Mouse (Mus musculus) liver, embryonic 13.5 days (tissue): ENCODE measurements around the gene Usp42. TPM values are rescaled to one million over a fixed set of nuclear protein-coding genes. Genes with fewer than 3 reads are reported as not detected.

Experiments
- ATAC-seq: fragments of 200-750 bp; cut with Nextera tagmentation; 2 replicates; pipeline ENCODE4 v1.8.0; 2017; ENCODE audit warnings: low read depth, mild to moderate bottlenecking, moderate number of reproducible peaks, moderate library complexity
- DNase-seq: peaks from one replicate; pipeline ENCODE4 v3.0.0; 2022
- H3K27ac ChIP-seq: fragments of 300-500 bp; sonication (generic); 2 replicates; pipeline ENCODE4 v1.5.1; 2015; ENCODE audit warnings: moderate library complexity, mild to moderate bottlenecking, inconsistent platforms
- H3K27me3 ChIP-seq: fragments of 300-500 bp; sonication (generic); 2 replicates; pipeline ENCODE4 v1.6.1; 2015; ENCODE audit warnings: mild to moderate bottlenecking, inconsistent platforms
- H3K36me3 ChIP-seq: fragments of 300-500 bp; sonication (generic); 2 replicates; pipeline ENCODE4 v1.6.1; 2015; ENCODE audit warnings: mild to moderate bottlenecking, inconsistent platforms
- H3K4me1 ChIP-seq: fragments of 300-500 bp; sonication (generic); replicated peaks from 2 replicates; pipeline ENCODE4 v1.6.1; 2015; ENCODE audit warnings: inconsistent platforms
- H3K4me2 ChIP-seq: fragments of 300-500 bp; sonication (generic); 2 replicates; pipeline ENCODE4 v1.6.1; 2015; ENCODE audit warnings: inconsistent platforms, mild to moderate bottlenecking, moderate library complexity
- H3K4me3 ChIP-seq: fragments of 300-500 bp; sonication (generic); replicated peaks from 2 replicates; pipeline ENCODE4 v1.5.1; 2015; ENCODE audit warnings: mild to moderate bottlenecking, inconsistent platforms
- H3K9ac ChIP-seq: fragments of 300-500 bp; sonication (generic); 2 replicates; pipeline ENCODE4 v1.6.1; 2015; ENCODE audit warnings: mild to moderate bottlenecking, inconsistent platforms
- H3K9me3 ChIP-seq: fragments of 300-500 bp; sonication (generic); replicated peaks from 2 replicates; pipeline ENCODE4 v1.6.1; 2016; ENCODE audit warnings: inconsistent platforms
- WGBS: fragments of 180-500 bp; shearing (Covaris S2); methylation state at CpG from one replicate; pipeline ENCODE4 v1.1.7; 2015; ENCODE audit not compliant: insufficient replicate concordance; 5-methylcytosine and 5-hydroxymethylcytosine counted together
- polyA plus RNA-seq: library from polyadenylated mRNA; unstranded; fragments of >200 nt; fragmentation: Nextera tagmentation; extraction: Ambion mirVana; gene quantifications from 2 replicates; pipeline ENCODE4 v1.2.1, GENCODE M21; 2015

The Usp42 gene
- polyA plus RNA-seq, 1 experiment from 2014 or later: 4.4 TPM

- no peak overlapping the region for H3K4me3 ChIP-seq
- ATAC-seq (peak; percentile 63; the same call in 1 of the 2 replicates), DNase-seq (peak; percentile 40)
- H3K27me3 ChIP-seq: no peaks in the 10 kb centered on the region
- peaks cover 89% of the 10 kb centered on the region for H3K36me3 ChIP-seq
- 25% methylated on average over 7 of the region's 7 CpGs for WGBS
- no peak overlapping the region for H3K4me2 ChIP-seq
- peaks cover 7% of the 10 kb centered on the region for H3K4me1 ChIP-seq
- H3K27ac ChIP-seq: peak overlapping the region; percentile 20; the same call in 1 of the 2 replicates
- no peaks in the 10 kb centered on the region for H3K9me3 ChIP-seq
- no peak overlapping the region for H3K9ac ChIP-seq
Observed at GRCm38 (mm10) chr5:143711326-143711725, 20.8 kb downstream of the Usp42 start.

- no peak for DNase-seq
- Histone ChIP-seq H3K9me3 (no peaks in the 10 kb centered on the region), H3K36me3 (peaks cover 90% of the 10 kb centered on the region), H3K27me3 (no peaks in the 10 kb centered on the region), H3K9ac (no peak overlapping the region), H3K27ac (peak overlapping the region; percentile 66; the same call in 1 of the 2 replicates), H3K4me2 (no peak overlapping the region), H3K4me1 (peaks cover 36% of the 10 kb centered on the region), H3K4me3 (no peak overlapping the region)
- WGBS: 80% methylated on average over 7 of the region's 7 CpGs
- ATAC-seq: no peak
Observed at GRCm38 (mm10) chr5:143706822-143707200, 25.3 kb downstream of the Usp42 start.

GRCm38 (mm10) chr5:143706030-143706821 is 25.9 kb downstream of the Usp42 start:
- no peak overlapping the region for H3K4me2 ChIP-seq
- no peaks in the 10 kb centered on the region for H3K27me3 ChIP-seq
- H3K36me3 ChIP-seq: peaks cover 92% of the 10 kb centered on the region
- DNase-seq (no peak), ATAC-seq (peak; percentile 58)
- H3K9ac ChIP-seq: peak overlapping the region; percentile 47; the same call in 1 of the 2 replicates
- no peak overlapping the region for H3K4me3 ChIP-seq
- no peaks in the 10 kb centered on the region for H3K9me3 ChIP-seq
- peaks cover 42% of the 10 kb centered on the region for H3K4me1 ChIP-seq
- peak overlapping the region; percentile 66 for H3K27ac ChIP-seq
- 67% methylated on average over 9 of the region's 9 CpGs for WGBS

GRCm38 (mm10) chr5:143705659-143705982 is 26.5 kb downstream of the Usp42 start:
- H3K27me3 ChIP-seq: no peaks in the 10 kb centered on the region
- H3K27ac ChIP-seq: peak overlapping the region; percentile 66
- H3K4me3 ChIP-seq: no peak overlapping the region
- WGBS: 59% methylated on average over 1 of the region's 1 CpGs
- H3K36me3 ChIP-seq: peaks cover 95% of the 10 kb centered on the region
- peak overlapping the region; percentile 47; the same call in 1 of the 2 replicates for H3K9ac ChIP-seq
- ATAC-seq: no peak
- no peak for DNase-seq
- H3K4me2 ChIP-seq: no peak overlapping the region
- H3K9me3 ChIP-seq: no peaks in the 10 kb centered on the region
- H3K4me1 ChIP-seq: peaks cover 48% of the 10 kb centered on the region

GRCm38 (mm10) chr5:143704875-143705658 is 27.0 kb downstream of the Usp42 start:
- Histone ChIP-seq H3K4me1 (peaks cover 53% of the 10 kb centered on the region), H3K4me2 (no peak overlapping the region), H3K27me3 (no peaks in the 10 kb centered on the region), H3K4me3 (no peak overlapping the region), H3K36me3 (peaks cover 94% of the 10 kb centered on the region), H3K9ac (peak overlapping the region; percentile 47; the same call in 1 of the 2 replicates), H3K27ac (peak overlapping the region; percentile 66), H3K9me3 (no peaks in the 10 kb centered on the region)
- ATAC-seq (no peak), DNase-seq (no peak)
- WGBS: 80% methylated on average over 13 of the region's 13 CpGs

- H3K27me3 ChIP-seq: no peaks in the 10 kb centered on the region
- DNase-seq (no peak), ATAC-seq (no peak)
- peak overlapping the region; percentile 70 for H3K4me2 ChIP-seq
- H3K4me1 ChIP-seq: peaks cover 83% of the 10 kb centered on the region
- H3K27ac ChIP-seq: peak overlapping the region; percentile 94
- 89% methylated on average over 10 of the region's 10 CpGs for WGBS
- H3K36me3 ChIP-seq: peaks cover 89% of the 10 kb centered on the region
- no peaks in the 10 kb centered on the region for H3K9me3 ChIP-seq
- H3K4me3 ChIP-seq: no peak overlapping the region
- peak overlapping the region; percentile 74 for H3K9ac ChIP-seq
Observed at GRCm38 (mm10) chr5:143701074-143701473, 31.0 kb downstream of the Usp42 start.

GRCm38 (mm10) chr5:143700247-143700646 is 31.8 kb downstream of the Usp42 start:
- H3K27me3 ChIP-seq: no peaks in the 10 kb centered on the region
- 19% methylated on average over 5 of the region's 5 CpGs for WGBS
- H3K9ac ChIP-seq: peak overlapping the region; percentile 74
- DNase-seq: peak; percentile 88
- peaks cover 79% of the 10 kb centered on the region for H3K4me1 ChIP-seq
- peak overlapping the region; percentile 70 for H3K4me2 ChIP-seq
- peak overlapping the region; percentile 94 for H3K27ac ChIP-seq
- H3K9me3 ChIP-seq: no peaks in the 10 kb centered on the region
- peaks cover 89% of the 10 kb centered on the region for H3K36me3 ChIP-seq
- peak; percentile 100 for ATAC-seq
- H3K4me3 ChIP-seq: peak overlapping the region; percentile 36

- H3K4me2 ChIP-seq: no peak overlapping the region
- H3K36me3 ChIP-seq: peaks cover 89% of the 10 kb centered on the region
- no peak overlapping the region; the same call in 1 of the 2 replicates for H3K9ac ChIP-seq
- ATAC-seq (no peak), DNase-seq (no peak)
- peak overlapping the region; percentile 94 for H3K27ac ChIP-seq
- H3K27me3 ChIP-seq: no peaks in the 10 kb centered on the region
- no peaks in the 10 kb centered on the region for H3K9me3 ChIP-seq
- H3K4me3 ChIP-seq: no peak overlapping the region
- H3K4me1 ChIP-seq: peaks cover 64% of the 10 kb centered on the region
- 32% methylated on average over 4 of the region's 4 CpGs for WGBS
Observed at GRCm38 (mm10) chr5:143698454-143698853, 33.6 kb downstream of the Usp42 start.

- H3K36me3 ChIP-seq: peaks cover 89% of the 10 kb centered on the region
- ATAC-seq: no peak
- peaks cover 57% of the 10 kb centered on the region for H3K4me1 ChIP-seq
- H3K9ac ChIP-seq: no peak overlapping the region
- DNase-seq: no peak
- 56% methylated on average over 3 of the region's 3 CpGs for WGBS
- peak overlapping the region; percentile 32; the same call in 1 of the 2 replicates for H3K27ac ChIP-seq
- no peak overlapping the region for H3K4me2 ChIP-seq
- no peaks in the 10 kb centered on the region for H3K27me3 ChIP-seq
- no peaks in the 10 kb centered on the region for H3K9me3 ChIP-seq
- no peak overlapping the region for H3K4me3 ChIP-seq
Observed at GRCm38 (mm10) chr5:143696323-143696722, 35.8 kb downstream of the Usp42 start.

- Histone ChIP-seq H3K4me3 (no peak overlapping the region), H3K4me1 (peaks cover 3% of the 10 kb centered on the region), H3K4me2 (no peak overlapping the region), H3K9me3 (no peaks in the 10 kb centered on the region), H3K27ac (no peak overlapping the region), H3K27me3 (no peaks in the 10 kb centered on the region), H3K36me3 (peaks cover 95% of the 10 kb centered on the region), H3K9ac (no peak overlapping the region)
- ATAC-seq (no peak), DNase-seq (no peak)
- WGBS: 92% methylated on average over 5 of the region's 5 CpGs
Observed at GRCm38 (mm10) chr5:143690926-143691325, 41.2 kb downstream of the Usp42 start.

GRCm38 (mm10) chr5:143690392-143690791 is 41.7 kb downstream of the Usp42 start:
- H3K9me3 ChIP-seq: no peaks in the 10 kb centered on the region
- no peak for DNase-seq
- no peaks in the 10 kb centered on the region for H3K27me3 ChIP-seq

More at GRCm38 (mm10) chr5:143690392-143690791, 41.7 kb downstream of the Usp42 start:
- no peaks in the 10 kb centered on the region; the same call in 1 of the 2 replicates for H3K4me1 ChIP-seq
- no peak overlapping the region for H3K9ac ChIP-seq
- H3K27ac ChIP-seq: no peak overlapping the region
- peaks cover 95% of the 10 kb centered on the region for H3K36me3 ChIP-seq
- 81% methylated on average over 9 of the region's 9 CpGs for WGBS
- no peak overlapping the region for H3K4me2 ChIP-seq
- ATAC-seq: no peak
- no peak overlapping the region for H3K4me3 ChIP-seq
